Comparison of ENCODE assay signal across 22 mouse cellular contexts in the genomic region with DNA sequence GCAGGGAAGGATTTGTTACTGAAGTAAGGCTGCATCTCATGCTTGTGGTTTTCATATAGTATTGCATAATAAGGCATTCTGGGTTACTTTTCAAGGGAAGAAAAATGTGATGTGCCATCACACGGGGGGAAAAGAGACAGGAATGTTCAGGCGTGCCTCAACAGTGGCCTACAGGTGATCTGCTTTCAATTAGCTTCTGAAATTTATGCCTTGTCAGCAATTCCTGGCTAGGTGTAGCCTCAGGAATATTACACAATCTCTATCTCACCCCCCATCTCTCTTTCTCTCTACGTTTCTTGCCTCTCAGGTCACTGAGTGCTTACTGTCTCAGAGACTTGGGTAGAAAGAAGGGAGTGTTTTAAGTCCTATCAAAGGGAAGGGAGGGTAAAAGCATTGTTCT.
DNase-seq lines count a peak whose midpoint lies in the region; TF ChIP-seq lines count a peak whose summit lies in the region.
"Had no signal": no experiment of that assay in that cellular context is flagged by ENCODE, and none has a peak within 500 bp of the region (broad histone marks: within the 10 kb centered on the region; RNA-seq: fewer than 3 reads in every experiment).

No protein-coding gene starts in this region.

- TF ChIP-seq RAD21 in CH12.LX (IDR thresholded peaks at IDR 0.05; ENCODE audit: low read depth, low read length): no peak

- no peak for TF ChIP-seq POLR2A in CH12.LX (IDR thresholded peaks at IDR 0.05; ENCODE audit: low read depth, low read length)

- no peak overlapping the region for H3K4me2 ChIP-seq in CH12.LX (ENCODE audit: insufficient read depth, low read depth, poor library complexity, severe bottlenecking)
- H3K4me2 ChIP-seq: forebrain, embryonic 13.5 days; heart, embryonic 11.5 days; heart, embryonic 15.5 days; hindbrain, embryonic 13.5 days; intestine, embryonic 15.5 days had no signal

- no peak overlapping the region for H3K9ac ChIP-seq in CH12.LX (ENCODE audit: insufficient read depth, low read depth)
- H3K9ac ChIP-seq: forebrain, embryonic 13.5 days; forebrain, postnatal 0 days; heart, embryonic 15.5 days; hindbrain, embryonic 13.5 days; intestine, embryonic 15.5 days had no signal

- peaks cover 5% of the 10 kb centered on the region for H3K9me3 ChIP-seq in CH12.LX (replicated peaks; ENCODE audit: low read length)
- H3K9me3 ChIP-seq: forebrain, embryonic 13.5 days; heart, embryonic 15.5 days; hindbrain, embryonic 13.5 days; intestine, embryonic 15.5 days had no signal

- in situ Hi-C loops in CH12.LX (cut with MboI; ENCODE audit: low pct_ligation_motif_present, low pct_unique_long_range_greater_than_20kb, low sequenced_read_pairs): no loop called here

- DNase-seq in 3T3-L1 (ENCODE audit: low read depth, low spot score) (peak; percentile 29), CH12.LX (ENCODE audit: extremely low read depth) (no peak)
- DNase-seq in fat pad, adult 2 months (ENCODE audit: extremely low read depth, low read depth, low spot score): peak; percentile 4
- DNase-seq in mesoderm, embryonic 11.5 days (ENCODE audit: low read depth, low spot score): peak; percentile 10
- no peak for DNase-seq in layer of hippocampus, adult 11-12 months (ENCODE audit: low spot score)
- no peak for DNase-seq in retina, embryonic 14.5 days (ENCODE audit: low spot score)
- DNase-seq: adrenal gland, postnatal 14 days; B cell, adult 2 months; cerebellum, adult 18-20 months; cerebellum, adult 9-11 months; cerebellum, postnatal 36 days; forebrain, postnatal 0 days; gastrocnemius, adult 2 months; gastrocnemius, postnatal 25 days; heart, adult 2 months; heart, postnatal 14 days had no signal

- H3K27me3 ChIP-seq in CH12.LX (replicated peaks): no peaks in the 10 kb centered on the region
- H3K27me3 ChIP-seq: forebrain, embryonic 13.5 days; heart, embryonic 15.5 days; hindbrain, embryonic 13.5 days; intestine, embryonic 15.5 days; Patski had no signal

- H3K4me3 ChIP-seq in CH12.LX (replicated peaks in 1 of 3; ENCODE audit: low read depth in 2 of 3, low read length in 2 of 3, poor library complexity in 1 of 3): no peak overlapping the region
- H3K4me3 ChIP-seq: forebrain, embryonic 13.5 days; gastrocnemius, adult 2 months; heart, adult 2 months; heart, embryonic 15.5 days; hindbrain, embryonic 13.5 days; intestine, embryonic 15.5 days had no signal

- dilution Hi-C loops in CH12.LX (cut with MboI; ENCODE audit: extremely low pct_ligation_motif_present, extremely low pct_unique_long_range_greater_than_20kb, low sequenced_read_pairs): no loop called here

- no peak for TF ChIP-seq EP300 in CH12.LX (IDR thresholded peaks at IDR 0.05; ENCODE audit: low read length)

- H3K4me1 ChIP-seq in CH12.LX (ENCODE audit: control insufficient read depth in 1 of 2, insufficient read depth in 2 of 2): peaks cover 7 to 8% of the 10 kb centered on the region in 2 experiments
- H3K4me1 ChIP-seq: forebrain, embryonic 13.5 days; hindbrain, embryonic 13.5 days had no signal

- no peaks in the 10 kb centered on the region for H3K79me2 ChIP-seq in CH12.LX (replicated peaks; ENCODE audit: control insufficient read depth, extremely low read depth, insufficient read depth, poor library complexity, severe bottlenecking)

- peaks cover 5 to 21% of the 10 kb centered on the region in 2 experiments for H3K36me3 ChIP-seq in CH12.LX (replicated peaks in 1 of 2; ENCODE audit: control insufficient read depth in 1 of 2, insufficient read depth in 1 of 2, low read length in 1 of 2)
- H3K36me3 ChIP-seq: heart, embryonic 15.5 days; hindbrain, embryonic 13.5 days; intestine, embryonic 15.5 days had no signal

- TF ChIP-seq CTCF in CH12.LX (conservative IDR thresholded peaks at IDR 0.05 in 1 of 2, IDR thresholded peaks at IDR 0.05 in 1 of 2; ENCODE audit: low read depth in 2 of 2, low read length in 2 of 2): no peak

- H3K27ac ChIP-seq in CH12.LX (ENCODE audit: insufficient read depth, low read depth): no peak overlapping the region
- H3K27ac ChIP-seq: forebrain, embryonic 13.5 days; gastrocnemius, adult 2 months; heart, adult 2 months; heart, embryonic 15.5 days; hindbrain, embryonic 13.5 days; intestine, embryonic 15.5 days had no signal

TF ChIP-seq in CH12.LX, 34 proteins besides CTCF, POLR2A, EP300 and RAD21:
- TF ChIP-seq MAFK (IDR thresholded peaks at IDR 0.05; ENCODE audit: insufficient replicate concordance, low read length) (peak; percentile 81), MAZ (IDR thresholded peaks at IDR 0.05; ENCODE audit: low read depth, low read length) (no peak)
TF ChIP-seq in CH12.LX: peak in this region for 1.

Comparison
In these comparisons a context has a peak if more than half of its experiments do, and no peak if none do; other contexts are left out.
1. DNase-seq: peak in 3T3-L1 (single experiment), fat pad, adult 2 months (single experiment) and mesoderm, embryonic 11.5 days (single experiment); none in CH12.LX (single experiment), layer of hippocampus, adult 11-12 months (single experiment) and retina, embryonic 14.5 days (single experiment).